Mouse (Mus musculus): ENCODE results near the gene Trak2.
"Not testable (repeated sequence)": the region's sequence is repeated elsewhere in the genome, so short reads cannot be mapped to it uniquely, and the experiment has no call there.

Gene Trak2

DNA sequence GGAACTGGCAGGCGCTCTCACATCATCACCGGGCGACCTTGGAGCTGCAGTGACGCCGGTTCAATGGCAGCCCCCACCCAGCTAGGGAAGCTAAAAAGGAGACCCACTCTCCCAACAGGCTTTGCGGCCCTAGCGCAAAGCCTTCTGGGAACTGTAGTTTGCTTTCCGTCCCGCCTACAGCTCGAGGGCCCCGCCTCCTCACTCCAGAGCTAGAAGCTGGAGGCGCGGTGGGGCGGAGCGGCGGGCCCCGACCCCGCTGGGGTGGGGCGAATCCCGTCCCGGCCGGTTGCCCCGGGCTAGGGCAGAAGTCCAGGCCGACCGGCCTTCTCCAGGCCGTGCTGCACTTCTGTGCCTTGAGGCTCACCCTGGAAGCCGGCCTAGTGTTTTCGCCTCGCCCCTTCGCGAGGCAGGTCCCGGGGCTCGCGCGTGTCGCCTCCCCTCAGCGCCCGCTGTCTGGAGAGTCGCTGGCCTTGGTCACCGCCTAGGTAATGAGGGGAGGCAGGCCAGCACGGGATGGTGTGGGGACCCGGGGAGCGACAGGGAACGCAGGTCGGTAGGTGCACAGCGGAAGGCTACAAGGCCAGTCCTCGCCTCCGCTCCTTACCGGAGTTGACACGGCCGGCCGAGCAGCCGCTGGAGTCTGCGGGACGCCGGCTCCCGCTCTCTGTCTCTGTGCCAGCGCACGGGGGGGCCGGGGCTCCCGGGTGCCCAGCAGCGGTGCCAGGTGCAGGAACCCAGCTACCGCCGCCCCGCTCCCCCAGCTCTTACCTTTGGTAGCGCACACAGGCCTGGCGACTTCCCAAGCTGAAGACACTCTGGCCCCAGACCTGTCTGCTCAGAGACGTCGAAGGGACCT, at the start of gene Trak2, which contains the start of gene Stradb:
Gene Trak2, minus strand, starts transcription at position 65 of the 856 bp plus-strand sequence.
Gene Stradb, plus strand, starts transcription at position 157 of the 856 bp plus-strand sequence.
- peak; percentile 98 for DNase-seq (ENCODE audit: low spot score)

DNA sequence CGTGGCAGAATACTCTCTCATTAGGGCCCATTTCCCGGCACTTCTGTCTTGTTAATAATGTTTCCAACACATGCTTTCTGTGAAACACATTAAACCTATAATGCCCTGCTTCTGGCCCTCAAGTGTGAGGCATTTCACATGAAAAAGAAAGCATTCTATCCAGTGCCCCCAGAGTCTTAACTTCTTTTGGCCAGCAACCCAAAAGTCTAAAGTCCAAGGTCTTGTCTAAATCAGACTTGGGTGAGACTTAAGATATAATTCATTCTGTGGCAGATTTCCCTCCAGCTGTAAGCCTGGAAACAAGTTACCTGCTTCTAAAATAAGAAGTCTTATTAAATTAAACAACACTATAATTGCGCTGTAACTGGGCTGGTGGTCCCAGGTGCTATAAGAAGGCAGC, 48.3 kb upstream of the Trak2 start:
- no peak for DNase-seq (ENCODE audit: low spot score)

DNA sequence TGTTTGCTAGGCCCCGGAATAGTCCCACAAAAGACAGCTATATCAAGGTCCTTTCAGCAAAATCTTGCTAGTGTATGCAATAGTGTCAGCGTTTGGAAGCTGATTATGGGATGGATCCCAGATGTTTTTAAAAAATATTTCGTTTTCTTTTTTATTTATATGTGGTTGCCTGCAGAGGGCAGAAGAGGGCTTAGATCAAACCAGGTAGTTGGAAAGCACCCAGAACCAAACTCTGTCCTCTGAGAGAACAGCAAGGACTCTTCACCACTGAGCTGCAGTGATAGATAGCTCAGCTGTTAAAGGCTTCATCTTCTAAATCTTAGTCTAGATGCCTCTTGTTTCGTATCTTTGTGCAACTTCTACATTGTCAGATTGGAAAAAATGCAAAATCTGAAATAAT, 36.0 kb upstream of the Trak2 start:
- no peak for DNase-seq (ENCODE audit: low spot score)

DNA sequence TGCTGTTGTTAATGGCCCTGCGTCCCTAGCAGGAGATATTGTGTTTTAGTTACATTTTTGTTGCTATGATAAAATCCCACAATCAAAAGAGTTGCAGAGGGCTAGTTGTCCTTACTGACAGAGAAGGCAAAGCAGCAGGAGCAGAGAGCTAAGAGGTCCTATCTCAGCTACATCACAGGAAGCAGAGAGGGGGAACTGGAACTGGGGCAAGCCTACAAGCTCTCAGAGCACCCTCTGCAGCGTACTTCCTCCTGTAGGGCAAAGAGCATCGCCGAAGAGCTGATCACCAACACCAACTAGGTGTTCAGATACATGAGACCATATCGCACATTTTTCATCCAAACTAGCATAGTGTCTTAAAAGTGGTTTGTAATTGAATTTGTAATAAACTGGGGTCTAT, 22.1 kb upstream of the Trak2 start:
- no peak for DNase-seq (ENCODE audit: low spot score)

DNA sequence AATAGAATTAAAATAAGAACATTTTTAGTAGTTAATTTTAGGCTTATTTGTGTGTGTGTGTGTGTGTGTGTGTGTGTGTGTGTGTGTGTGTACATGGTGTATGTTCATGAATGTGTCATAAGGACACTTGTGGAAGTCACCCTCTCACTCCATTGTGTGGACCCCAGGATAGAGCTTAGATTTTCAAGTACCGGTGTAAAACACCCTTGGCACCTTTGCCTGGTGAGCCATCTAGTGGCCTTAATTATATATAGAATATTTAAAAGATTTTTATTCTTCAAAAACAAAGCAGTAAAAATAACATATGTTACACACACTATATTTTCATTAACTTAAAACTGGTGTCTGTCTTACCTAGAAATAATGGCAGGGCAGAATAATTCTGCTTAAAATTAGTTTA, 20.5 kb upstream of the Trak2 start:
- no peak for DNase-seq (ENCODE audit: low spot score)

GRCm38 (mm10) chr1:58993144-58993543, 19.9 kb upstream of the Trak2 start:
- no peak for DNase-seq (ENCODE audit: low spot score)

GRCm38 (mm10) chr1:58984586-58984985, 11.4 kb upstream of the Trak2 start:
- no peak for DNase-seq (ENCODE audit: low spot score)

DNA sequence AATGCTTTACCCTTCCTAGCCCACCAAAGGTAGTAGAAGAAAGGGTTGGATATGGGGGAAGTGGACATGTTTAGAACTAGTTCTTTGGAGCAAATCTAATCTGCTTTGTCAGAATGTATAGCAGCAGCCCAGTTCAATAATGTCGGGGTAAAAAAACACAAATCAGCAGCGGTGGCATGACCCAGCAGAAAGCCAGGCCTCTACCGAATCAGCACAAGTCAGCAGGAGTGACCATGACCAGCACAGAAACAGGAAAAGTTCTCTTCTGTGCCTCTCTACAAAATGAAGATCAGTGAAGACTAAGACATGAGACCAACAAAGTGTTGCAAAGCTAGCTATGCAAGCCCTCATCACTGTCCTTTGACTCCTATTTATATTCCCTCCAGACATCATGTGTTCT, 9.0 kb upstream of the Trak2 start:
- DNase-seq (ENCODE audit: low spot score) = no peak

- no peak for DNase-seq (ENCODE audit: low spot score)
Observed at GRCm38 (mm10) chr1:58972851-58973365, 322 bp downstream of the Trak2 start.

- DNase-seq (ENCODE audit: low spot score) = no peak
Observed at GRCm38 (mm10) chr1:58971097-58971496, 2.1 kb downstream of the Trak2 start.

DNA sequence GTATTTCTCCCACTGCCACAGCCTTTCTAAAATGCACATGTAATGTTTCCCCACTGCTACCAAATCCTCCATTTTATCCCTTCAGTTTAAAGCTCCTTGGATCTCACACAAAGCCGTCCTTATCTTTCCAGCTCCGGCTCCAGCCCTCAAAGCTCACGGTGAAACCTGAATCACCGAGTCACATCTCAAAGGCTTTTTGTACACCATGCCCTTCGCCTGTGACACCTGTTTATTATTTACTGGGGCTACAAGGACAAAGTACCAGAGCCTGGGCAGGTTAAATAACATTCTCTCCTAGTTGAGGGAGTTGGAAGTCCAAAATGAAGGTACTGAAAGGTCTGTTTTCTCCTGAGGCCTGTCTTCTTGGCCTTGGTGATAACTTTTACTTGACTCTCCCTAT, 3.2 kb downstream of the Trak2 start:
- no peak for DNase-seq (ENCODE audit: low spot score)

GRCm38 (mm10) chr1:58967534-58967933, 5.7 kb downstream of the Trak2 start:
- no peak for DNase-seq (ENCODE audit: low spot score)

DNA sequence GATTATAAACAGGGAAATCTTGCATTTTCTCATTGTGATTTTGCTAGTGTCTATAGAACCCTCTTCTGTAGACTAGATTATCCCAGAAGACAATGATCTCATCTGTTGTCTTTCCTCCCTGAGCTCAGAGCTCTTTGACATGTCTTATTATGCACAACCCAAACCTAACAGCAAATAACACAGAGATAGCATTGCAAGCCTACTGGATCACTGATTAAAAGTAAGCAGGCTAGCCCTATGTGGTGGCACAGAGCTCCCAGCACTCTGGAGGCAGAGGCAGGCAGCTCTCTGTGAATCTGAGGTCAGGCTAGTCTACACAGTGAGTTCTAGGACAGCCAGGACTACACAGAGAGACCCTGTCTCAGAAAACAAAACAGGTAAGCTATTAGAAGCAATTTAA, 10.4 kb downstream of the Trak2 start:
- no peak for DNase-seq (ENCODE audit: low spot score)

- DNase-seq (ENCODE audit: low spot score) = no peak
Observed at GRCm38 (mm10) chr1:58962418-58962817, 10.8 kb downstream of the Trak2 start.

- DNase-seq (ENCODE audit: low spot score) = no peak
Observed at GRCm38 (mm10) chr1:58961152-58961893, 11.9 kb downstream of the Trak2 start.

DNA sequence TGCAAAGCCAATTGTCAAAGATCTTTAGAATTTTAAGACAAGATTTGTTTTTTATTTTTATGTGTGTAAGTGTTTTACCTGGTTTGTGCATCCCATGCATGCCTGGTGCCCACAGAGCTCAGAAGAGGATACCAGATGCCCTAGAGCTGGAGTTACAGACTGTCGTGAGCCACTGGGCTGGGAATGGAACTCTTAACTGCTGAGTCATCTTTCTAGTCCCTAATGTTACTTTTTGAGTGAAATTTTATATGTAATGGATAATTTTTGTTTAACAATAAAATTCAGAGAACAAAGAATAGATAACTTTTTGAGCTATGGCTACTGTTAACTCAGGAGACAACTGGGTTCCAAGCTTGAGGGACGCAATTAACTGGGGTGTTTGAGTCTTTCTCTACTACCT, 13.5 kb downstream of the Trak2 start:
- no peak for DNase-seq (ENCODE audit: low spot score)

- not testable (repeated sequence) for DNase-seq (ENCODE audit: low spot score)
Observed at GRCm38 (mm10) chr1:58958789-58959526, 14.3 kb downstream of the Trak2 start.

GRCm38 (mm10) chr1:58957931-58958330, 15.3 kb downstream of the Trak2 start:
- no peak for DNase-seq (ENCODE audit: low spot score)

GRCm38 (mm10) chr1:58956229-58956628, 17.0 kb downstream of the Trak2 start:
- DNase-seq (ENCODE audit: low spot score) = peak; percentile 80

GRCm38 (mm10) chr1:58955716-58956115, 17.5 kb downstream of the Trak2 start:
- peak; percentile 32 for DNase-seq (ENCODE audit: low spot score)

DNA sequence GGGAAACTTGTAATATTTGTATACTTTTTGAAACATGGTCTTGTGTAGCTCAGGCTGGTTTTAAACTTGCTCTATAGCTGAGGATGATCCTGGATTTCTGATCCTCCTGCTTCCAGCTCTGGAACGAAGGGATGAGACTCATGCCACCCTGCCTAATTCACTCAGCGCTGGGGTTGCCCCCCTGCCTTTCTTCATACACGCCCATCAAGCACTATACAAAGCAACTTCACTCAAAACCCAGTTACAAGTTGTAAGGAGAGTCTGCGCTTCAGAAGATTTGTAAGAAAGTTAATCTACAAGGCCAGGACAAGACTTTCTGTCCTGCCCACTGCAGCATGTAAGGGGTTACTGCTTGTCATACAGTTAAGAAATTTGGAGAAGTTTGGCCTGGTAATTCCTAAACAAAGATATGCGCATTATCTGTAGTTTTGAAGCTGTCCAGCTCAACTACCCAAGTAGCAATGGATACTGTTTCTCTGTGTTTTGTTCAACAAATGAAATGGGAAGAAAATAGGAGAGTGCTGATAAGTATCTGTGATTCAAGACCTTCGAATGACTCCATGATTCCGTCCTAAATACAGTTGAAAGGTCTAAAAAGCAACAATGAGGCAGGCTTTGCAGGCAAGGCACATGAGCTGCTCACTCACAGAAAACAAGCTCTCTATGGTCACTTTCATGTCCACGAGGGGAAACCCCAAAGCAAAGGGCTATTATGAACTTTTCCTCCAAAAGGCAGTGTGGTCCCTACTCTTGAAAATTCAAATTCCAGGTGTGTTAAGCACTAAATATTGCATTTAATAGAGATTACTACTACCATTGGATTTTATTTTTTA, 18.4 kb downstream of the Trak2 start:
- no peak for DNase-seq (ENCODE audit: low spot score)
